Mouse (Mus musculus) bone marrow, adult 2 months (tissue): ENCODE measurements around the gene Dtx1. TPM values are rescaled to one million over a fixed set of nuclear protein-coding genes. Genes with fewer than 3 reads are reported as not detected.

ENCODE experiments used
- H3K27ac ChIP-seq: fragments of 200-500 bp; 2 replicates; pipeline ENCODE4 v1.5.1; 2012; ENCODE audit warnings: low read depth, mild to moderate bottlenecking, control low read depth, inconsistent platforms, low read length; ENCODE audit not compliant: control insufficient read depth, poor library complexity, insufficient read depth
- H3K4me1 ChIP-seq: fragments of 200-500 bp; 2 replicates; pipeline ENCODE4 v1.6.1; 2011; ENCODE audit warnings: low read length; ENCODE audit not compliant: control insufficient read depth, insufficient read depth
- H3K4me3 ChIP-seq: fragments of 200-500 bp; replicated peaks from 2 replicates; pipeline ENCODE3; 2011; ENCODE audit warnings: mild to moderate bottlenecking, low read depth, low read length, control low read depth; ENCODE audit not compliant: control insufficient read depth
- CTCF ChIP-seq: fragments of 200-500 bp; IDR thresholded peaks from 2 replicates; pipeline ENCODE4 v1.5.1; 2011; ENCODE audit warnings: low read length, control low read depth; ENCODE audit not compliant: control insufficient read depth, insufficient read depth
- POLR2A ChIP-seq: fragments of 200-500 bp; IDR thresholded peaks from 2 replicates; pipeline ENCODE4 v1.6.1; 2011; ENCODE audit warnings: low read depth, mild to moderate bottlenecking, control low read depth, low read length, borderline replicate concordance; ENCODE audit not compliant: control insufficient read depth
- WGBS: fragments of 180-500 bp; shearing (Covaris S2); methylation state at CpG from one replicate; pipeline ENCODE4 v1.1.7; 2018; 5-methylcytosine and 5-hydroxymethylcytosine counted together
- polyA plus RNA-seq: library from polyadenylated mRNA; stranded (reverse); fragments of >200 nt; gene quantifications from 2 replicates; pipeline ENCODE4 v1.2.4, GENCODE M21; 2011; ENCODE audit warnings: low replicate concordance; ENCODE audit not compliant: missing spikeins, insufficient read depth, insufficient read length

The Dtx1 gene
- polyA plus RNA-seq, 1 experiment: 3.6 TPM

DNA sequence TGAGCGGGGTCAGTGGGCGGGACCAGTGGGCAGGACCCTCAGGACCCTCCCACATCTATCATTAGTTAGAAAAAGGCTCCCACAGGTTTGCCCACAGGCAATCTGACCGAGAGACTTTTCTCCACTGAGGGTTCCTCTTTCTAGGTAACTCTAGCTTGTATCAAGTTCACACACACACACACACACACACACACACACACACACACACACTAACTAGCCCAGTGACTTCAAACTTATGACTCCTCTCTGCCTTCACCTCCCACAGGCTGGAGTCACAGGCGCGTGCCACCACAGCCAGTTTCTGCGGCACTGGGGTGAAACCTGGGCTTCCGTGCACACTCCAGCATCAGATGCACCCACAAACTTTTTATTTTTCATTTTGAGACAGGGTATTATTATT lies 43.0 kb downstream of the Dtx1 start:
- Histone ChIP-seq H3K4me1 (no peaks in the 10 kb centered on the region), H3K4me3 (no peak overlapping the region), H3K27ac (no peak overlapping the region)
- no peak for TF ChIP-seq CTCF
- TF ChIP-seq POLR2A: no peak
- WGBS: 61% methylated on average over 7 of the region's 7 CpGs

DNA sequence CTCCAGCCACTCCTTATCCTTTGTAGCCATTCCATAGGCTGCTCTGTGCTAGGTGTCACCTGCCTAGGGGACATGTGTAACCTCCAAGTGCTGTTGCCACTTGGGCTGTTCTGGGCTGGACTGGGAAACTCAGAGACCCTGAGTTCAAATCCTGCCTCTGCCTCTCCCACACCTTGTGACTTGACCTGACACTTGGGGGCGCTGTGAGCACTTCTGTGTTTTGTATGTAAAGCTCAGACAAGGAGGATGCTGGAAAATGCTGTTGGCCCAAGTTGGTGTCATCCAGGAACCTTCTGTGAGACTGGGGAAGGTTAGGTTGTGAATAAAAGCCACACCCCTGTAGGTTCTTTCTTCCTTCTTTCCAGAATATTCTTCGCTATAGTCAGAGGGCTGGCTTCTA lies 46.8 kb downstream of the Dtx1 start:
- no peak overlapping the region for H3K4me3 ChIP-seq
- no peak overlapping the region for H3K27ac ChIP-seq
- TF ChIP-seq CTCF: no peak
- TF ChIP-seq POLR2A: no peak
- 51% methylated on average over 2 of the region's 2 CpGs for WGBS
- H3K4me1 ChIP-seq: no peaks in the 10 kb centered on the region

DNA sequence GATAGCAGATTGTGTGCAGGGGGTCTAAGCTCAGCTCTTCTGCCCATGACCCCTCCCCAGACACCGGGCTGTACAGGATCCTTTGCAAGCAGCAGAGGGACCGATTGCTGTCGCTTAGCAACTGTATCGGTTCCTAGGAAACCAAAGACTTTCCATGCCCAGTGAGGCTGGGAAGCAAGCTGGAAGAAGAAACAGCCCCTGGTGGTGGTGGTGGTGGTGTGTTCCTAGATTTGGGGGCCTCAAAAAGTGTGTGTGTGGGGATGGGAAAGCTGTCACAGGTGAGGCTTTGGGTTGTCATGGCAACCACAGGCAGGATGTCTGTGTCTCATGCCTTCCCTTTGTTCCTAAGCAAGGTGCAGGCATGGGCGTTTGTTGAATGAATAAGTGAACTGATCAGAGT lies 50.9 kb downstream of the Dtx1 start:
- 60% methylated on average over 5 of the region's 5 CpGs for WGBS
- no peaks in the 10 kb centered on the region for H3K4me1 ChIP-seq
- H3K4me3 ChIP-seq: no peak overlapping the region
- TF ChIP-seq CTCF (no peak), POLR2A (no peak)
- no peak overlapping the region for H3K27ac ChIP-seq

DNA sequence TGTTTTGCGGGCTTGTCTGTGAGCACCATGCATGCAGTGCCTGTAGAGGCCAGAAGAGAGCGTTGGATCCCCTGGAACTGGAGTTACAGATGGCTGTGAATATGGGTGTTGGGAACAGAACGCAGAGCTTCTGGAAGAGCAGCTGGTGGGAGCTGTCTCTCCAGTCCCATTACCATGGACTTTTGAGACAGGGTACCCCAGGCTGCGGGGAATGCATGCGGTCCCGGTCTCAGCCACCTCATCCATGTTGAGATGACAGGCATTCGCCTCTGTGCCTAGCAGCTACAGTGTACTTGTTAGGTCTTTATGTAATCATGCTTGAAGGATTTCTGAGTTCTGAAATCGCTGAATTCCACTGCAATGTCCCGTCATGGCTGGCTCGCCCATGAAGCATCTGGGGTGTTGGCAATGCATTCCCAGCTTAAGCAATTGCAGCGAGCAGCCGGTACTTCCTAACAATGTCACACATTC lies 55.4 kb downstream of the Dtx1 start:
- Histone ChIP-seq H3K4me3 (no peak overlapping the region), H3K4me1 (no peaks in the 10 kb centered on the region; the same call in 1 of the 2 replicates), H3K27ac (no peak overlapping the region)
- WGBS: 81% methylated on average over 12 of the region's 12 CpGs
- TF ChIP-seq POLR2A (no peak), CTCF (no peak)

DNA sequence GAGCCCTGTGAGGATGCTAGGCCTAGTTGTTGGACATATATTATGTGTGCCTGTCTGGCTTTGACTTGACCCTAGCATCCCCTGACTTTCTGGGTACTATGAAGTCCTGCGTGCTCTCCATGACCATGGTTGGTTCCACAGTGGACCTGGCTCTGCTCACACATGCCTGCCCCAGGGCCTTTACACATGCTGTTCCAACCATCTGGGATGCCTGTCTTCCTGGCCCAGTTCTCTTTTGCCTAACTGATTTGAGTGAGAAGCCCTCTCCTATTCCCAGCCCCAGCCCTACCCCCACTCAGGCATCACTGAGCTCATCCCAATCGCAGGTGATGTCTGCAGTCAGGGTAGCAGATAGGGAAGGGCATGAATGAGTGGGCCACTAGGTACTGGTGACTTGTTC lies 57.9 kb downstream of the Dtx1 start:
- 90% methylated on average over 2 of the region's 2 CpGs for WGBS
- TF ChIP-seq CTCF (no peak), POLR2A (no peak)
- no peak overlapping the region for H3K27ac ChIP-seq
- H3K4me3 ChIP-seq: no peak overlapping the region
- H3K4me1 ChIP-seq: no peaks in the 10 kb centered on the region; the same call in 1 of the 2 replicates

DNA sequence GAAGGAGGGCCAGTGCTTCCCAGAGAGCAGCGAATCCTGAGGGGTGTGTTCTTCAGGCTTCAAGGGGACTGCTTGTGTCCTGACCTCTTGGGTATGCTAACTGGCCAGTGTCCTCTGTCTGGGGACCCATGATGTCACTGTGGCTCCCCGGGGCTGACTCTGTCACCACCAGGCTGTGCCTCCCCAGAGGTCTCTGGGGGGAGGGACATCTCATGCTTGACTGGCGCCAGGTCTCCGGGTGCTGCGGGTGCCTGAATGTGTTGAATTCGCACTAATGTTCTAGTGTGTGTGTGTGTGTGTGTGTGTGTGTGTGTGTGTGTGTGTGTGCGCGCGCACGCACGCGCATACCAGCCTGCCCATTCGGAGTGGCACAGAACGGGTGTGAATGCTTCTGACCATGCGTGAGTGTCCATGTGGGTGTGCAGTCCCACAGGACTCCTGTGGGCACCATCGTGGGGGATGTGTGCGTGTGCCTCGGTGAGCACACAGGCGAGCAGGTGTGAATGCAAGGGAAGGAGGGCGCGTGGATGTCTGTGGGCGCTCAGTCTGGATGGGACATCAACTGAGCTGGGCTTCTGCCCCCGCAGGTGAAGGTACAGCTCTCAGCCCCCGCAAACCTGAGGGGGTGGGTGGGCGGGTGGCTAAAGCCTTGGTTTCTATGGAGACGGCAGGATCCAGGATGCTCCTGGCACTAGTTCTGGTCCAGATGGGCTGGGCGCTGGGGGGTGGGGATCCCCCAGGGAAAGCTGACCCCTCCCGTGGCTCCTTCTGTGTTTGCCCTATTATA lies 58.6 kb downstream of the Dtx1 start:
- no peak overlapping the region for H3K27ac ChIP-seq
- TF ChIP-seq POLR2A (0 out of 2 replicates have a peak, but pooled peaks have one; percentile 16), CTCF (no peak)
- no peak overlapping the region for H3K4me3 ChIP-seq
- no peaks in the 10 kb centered on the region; the same call in 1 of the 2 replicates for H3K4me1 ChIP-seq
- 80% methylated on average over 28 of the region's 28 CpGs for WGBS

DNA sequence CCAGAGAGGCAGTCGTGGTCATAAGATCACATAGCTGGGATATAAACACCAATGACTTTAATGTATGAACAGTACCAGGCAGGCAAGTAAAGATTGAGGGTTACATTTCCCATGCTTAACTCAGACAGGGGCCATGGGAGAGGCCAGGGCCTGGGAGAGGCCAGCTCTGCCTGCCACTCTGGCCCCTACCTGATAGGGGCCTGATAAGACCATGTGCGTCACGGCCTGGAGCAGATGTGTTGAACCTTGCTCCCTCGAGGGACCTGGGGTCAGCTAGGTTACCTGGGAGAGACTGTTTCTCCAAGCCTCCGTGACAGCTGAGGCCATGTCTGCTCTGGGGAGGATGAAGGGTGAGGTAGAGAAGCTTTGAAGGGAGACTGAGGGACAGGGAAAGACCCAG lies 60.5 kb downstream of the Dtx1 start:
- TF ChIP-seq POLR2A: no peak
- no peak for TF ChIP-seq CTCF
- H3K4me1 ChIP-seq: no peaks in the 10 kb centered on the region; the same call in 1 of the 2 replicates
- 80% methylated on average over 5 of the region's 5 CpGs for WGBS
- no peak overlapping the region for H3K4me3 ChIP-seq
- H3K27ac ChIP-seq: no peak overlapping the region

DNA sequence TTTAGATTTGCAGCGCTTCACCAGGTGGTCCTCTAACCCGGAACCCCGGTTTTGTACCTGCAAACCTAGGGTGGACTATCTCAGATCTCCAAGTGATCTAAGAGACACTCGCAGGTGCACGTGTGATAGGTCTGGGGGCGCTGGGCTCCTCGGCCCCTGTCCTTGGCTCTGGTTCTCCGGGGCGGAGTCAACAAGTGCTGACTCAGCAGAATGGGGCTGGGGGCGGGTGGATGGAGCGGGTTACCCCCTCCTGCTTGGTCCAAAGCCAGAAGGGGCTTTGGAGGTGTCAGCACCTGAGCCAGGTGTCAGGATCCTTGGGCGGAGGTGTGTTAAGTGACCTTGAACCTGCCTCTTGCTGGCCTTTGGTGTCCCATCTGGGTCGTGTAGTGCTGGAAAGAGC lies 61.8 kb downstream of the Dtx1 start:
- no peak overlapping the region for H3K27ac ChIP-seq
- no peak overlapping the region for H3K4me3 ChIP-seq
- no peak for TF ChIP-seq CTCF
- TF ChIP-seq POLR2A: no peak
- 25% methylated on average over 13 of the region's 13 CpGs for WGBS
- no peaks in the 10 kb centered on the region; the same call in 1 of the 2 replicates for H3K4me1 ChIP-seq
